Mouse (Mus musculus) duodenum, adult 2 months (tissue): ENCODE measurements around the gene Gm382. TPM values are rescaled to one million over a fixed set of nuclear protein-coding genes. Genes with fewer than 3 reads are reported as not detected.

Experiments
- polyA plus RNA-seq: library from polyadenylated mRNA; depleted of rRNA; stranded (reverse); fragments of >200 nt; gene quantifications from 2 replicates; pipeline ENCODE4 v1.2.3, GENCODE M21; 2012; ENCODE audit warnings: low replicate concordance; rRNA removed

Gene Gm382
- not detected in 2 replicates for polyA plus RNA-seq

GRCm38 (mm10) chrX:127039672-127040071, at the start of gene Gm382:
Gene Gm382, plus strand, starts transcription at chrX:127039972.

Other genes with a start within 250 kb of the Gm382 start
- gene 4932411N23Rik, start 224.1 kb upstream of the Gm382 start, polyA plus RNA-seq = not detected in 2 replicates